Mouse (Mus musculus) heart, embryonic 11.5 days (tissue): ENCODE measurements around the gene Taok3. TPM values are rescaled to one million over a fixed set of nuclear protein-coding genes. Genes with fewer than 3 reads are reported as not detected.

Experiments
- ATAC-seq: fragments of 200-750 bp; cut with Nextera tagmentation; replicated peaks from 2 replicates; pipeline ENCODE4 v1.8.0; 2017; ENCODE audit warnings: moderate library complexity; ENCODE audit not compliant: insufficient number of reproducible peaks, low FRiP score, low TSS enrichment
- H3K27ac ChIP-seq: fragments of 300-500 bp; sonication (generic); 2 replicates; pipeline ENCODE4 v1.5.1; 2014; ENCODE audit warnings: mild to moderate bottlenecking, low read depth, low read length
- H3K27me3 ChIP-seq: fragments of 300-500 bp; sonication (generic); 2 replicates; pipeline ENCODE4 v1.6.1; 2014; ENCODE audit warnings: mild to moderate bottlenecking, low read length, mixed read lengths; ENCODE audit not compliant: control insufficient read depth, insufficient read depth
- H3K36me3 ChIP-seq: fragments of 300-500 bp; sonication (generic); 2 replicates; pipeline ENCODE4 v1.6.1; 2014; ENCODE audit warnings: mild to moderate bottlenecking, low read length, moderate library complexity, mixed read lengths; ENCODE audit not compliant: control insufficient read depth, insufficient read depth
- H3K4me1 ChIP-seq: fragments of 300-500 bp; sonication (generic); 2 replicates; pipeline ENCODE4 v1.6.1; 2014; ENCODE audit warnings: low read length; ENCODE audit not compliant: control insufficient read depth, insufficient read depth
- H3K4me2 ChIP-seq: fragments of 300-500 bp; sonication (generic); 2 replicates; pipeline ENCODE4 v1.6.1; 2014; ENCODE audit warnings: mild to moderate bottlenecking, moderate library complexity
- H3K4me3 ChIP-seq: fragments of 300-500 bp; sonication (generic); 2 replicates; pipeline ENCODE4 v1.5.1; 2014; ENCODE audit warnings: low read depth, low read length
- H3K9ac ChIP-seq: fragments of 300-500 bp; sonication (generic); 2 replicates; pipeline ENCODE4 v1.6.1; 2014; ENCODE audit warnings: mild to moderate bottlenecking, low read depth, low read length, moderate library complexity
- H3K9me3 ChIP-seq: fragments of 300-500 bp; sonication (generic); replicated peaks from 2 replicates; pipeline ENCODE4 v1.6.1; 2016; ENCODE audit warnings: low read length; ENCODE audit not compliant: control insufficient read depth
- WGBS: fragments of 180-500 bp; shearing (Covaris S2); extraction: QIAGEN DNeasy Blood & Tissue Kit; methylation state at CpG from one replicate; pipeline ENCODE4 v1.1.7; 2014; ENCODE audit not compliant: insufficient replicate concordance; 5-methylcytosine and 5-hydroxymethylcytosine counted together
- polyA plus RNA-seq: library from polyadenylated mRNA; unstranded; fragments of >200 nt; fragmentation: Nextera tagmentation; extraction: Ambion mirVana; gene quantifications from 2 replicates; pipeline ENCODE4 v1.2.1, GENCODE M21; 2014

The Taok3 gene
- polyA plus RNA-seq, 1 experiment from 2014 or later = 13.8 TPM

GRCm38 (mm10) chr5:117134066-117134888 lies 14.3 kb downstream of the Taok3 start:
- H3K4me3 ChIP-seq = 0 out of 2 replicates have a peak overlapping the region, but pooled peaks have one; percentile 13
- no peaks in the 10 kb centered on the region for H3K27me3 ChIP-seq
- ATAC-seq = no peak
- H3K9ac ChIP-seq = peak overlapping the region; percentile 13; the same call in 1 of the 2 replicates
- no peaks in the 10 kb centered on the region for H3K9me3 ChIP-seq
- peak overlapping the region; percentile 47 for H3K4me2 ChIP-seq
- H3K36me3 ChIP-seq = no peaks in the 10 kb centered on the region
- peak overlapping the region; percentile 67 for H3K27ac ChIP-seq
- WGBS = 35% methylated on average over 19 of the region's 19 CpGs
- peaks cover 44% of the 10 kb centered on the region for H3K4me1 ChIP-seq

GRCm38 (mm10) chr5:117134889-117135456 lies 15.0 kb downstream of the Taok3 start:
- no peaks in the 10 kb centered on the region for H3K27me3 ChIP-seq
- peak overlapping the region; percentile 56; the same call in 1 of the 2 replicates for H3K9ac ChIP-seq
- H3K4me1 ChIP-seq = peaks cover 47% of the 10 kb centered on the region
- WGBS = 54% methylated on average over 3 of the region's 3 CpGs
- no peak for ATAC-seq
- H3K9me3 ChIP-seq = no peaks in the 10 kb centered on the region
- peak overlapping the region; percentile 59 for H3K4me2 ChIP-seq
- H3K4me3 ChIP-seq = no peak overlapping the region
- H3K36me3 ChIP-seq = no peaks in the 10 kb centered on the region
- H3K27ac ChIP-seq = peak overlapping the region; percentile 67

- peak overlapping the region; percentile 56 for H3K9ac ChIP-seq
- 0 out of 2 replicates have a peak overlapping the region, but pooled peaks have one; percentile 8 for H3K4me3 ChIP-seq
- H3K4me1 ChIP-seq = peaks cover 47% of the 10 kb centered on the region
- H3K9me3 ChIP-seq = no peaks in the 10 kb centered on the region
- no peaks in the 10 kb centered on the region for H3K27me3 ChIP-seq
- WGBS = 2% methylated on average over 9 of the region's 9 CpGs
- 0 out of 2 replicates have a peak, but pooled peaks have one; percentile 22 for ATAC-seq
- H3K4me2 ChIP-seq = peak overlapping the region; percentile 59
- H3K27ac ChIP-seq = peak overlapping the region; percentile 67
- H3K36me3 ChIP-seq = no peaks in the 10 kb centered on the region
Measured at GRCm38 (mm10) chr5:117135869-117136268, 15.9 kb downstream of the Taok3 start.

- Histone ChIP-seq H3K27me3 (no peaks in the 10 kb centered on the region), H3K36me3 (no peaks in the 10 kb centered on the region), H3K9me3 (no peaks in the 10 kb centered on the region), H3K4me3 (no peak overlapping the region), H3K9ac (no peak overlapping the region), H3K4me2 (0 out of 2 replicates have a peak overlapping the region, but pooled peaks have one; percentile 1), H3K27ac (no peak overlapping the region), H3K4me1 (peaks cover 47% of the 10 kb centered on the region)
- no peak for ATAC-seq
- WGBS = 70% methylated on average over 5 of the region's 5 CpGs
Measured at GRCm38 (mm10) chr5:117136570-117136969, 16.6 kb downstream of the Taok3 start.

GRCm38 (mm10) chr5:117137011-117137410 lies 17.1 kb downstream of the Taok3 start:
- WGBS = 47% methylated on average over 10 of the region's 10 CpGs
- peak overlapping the region; percentile 1 for H3K4me2 ChIP-seq
- H3K4me3 ChIP-seq = no peak overlapping the region
- peaks cover 47% of the 10 kb centered on the region for H3K4me1 ChIP-seq
- no peaks in the 10 kb centered on the region for H3K9me3 ChIP-seq
- H3K36me3 ChIP-seq = no peaks in the 10 kb centered on the region
- 0 out of 2 replicates have a peak overlapping the region, but pooled peaks have one; percentile 3 for H3K9ac ChIP-seq
- no peaks in the 10 kb centered on the region for H3K27me3 ChIP-seq
- 0 out of 2 replicates have a peak overlapping the region, but pooled peaks have one; percentile 75 for H3K27ac ChIP-seq
- no peak for ATAC-seq

GRCm38 (mm10) chr5:117137594-117137993 lies 17.7 kb downstream of the Taok3 start:
- no peak overlapping the region for H3K9ac ChIP-seq
- H3K9me3 ChIP-seq = no peaks in the 10 kb centered on the region
- ATAC-seq = no peak
- H3K4me3 ChIP-seq = no peak overlapping the region
- peak overlapping the region; percentile 75; the same call in 1 of the 2 replicates for H3K27ac ChIP-seq
- WGBS = 54% methylated on average over 8 of the region's 8 CpGs
- H3K36me3 ChIP-seq = no peaks in the 10 kb centered on the region
- peaks cover 47% of the 10 kb centered on the region for H3K4me1 ChIP-seq
- H3K4me2 ChIP-seq = peak overlapping the region; percentile 1; the same call in 1 of the 2 replicates
- H3K27me3 ChIP-seq = no peaks in the 10 kb centered on the region

- Histone ChIP-seq H3K4me1 (peaks cover 47% of the 10 kb centered on the region), H3K9me3 (no peaks in the 10 kb centered on the region), H3K36me3 (no peaks in the 10 kb centered on the region), H3K27ac (peak overlapping the region; percentile 75), H3K4me2 (peak overlapping the region; percentile 14; the same call in 1 of the 2 replicates), H3K27me3 (no peaks in the 10 kb centered on the region), H3K4me3 (no peak overlapping the region), H3K9ac (no peak overlapping the region)
- ATAC-seq = peak; percentile 76
- 48% methylated on average over 11 of the region's 11 CpGs for WGBS
Measured at GRCm38 (mm10) chr5:117138295-117138988, 18.5 kb downstream of the Taok3 start.

GRCm38 (mm10) chr5:117139822-117140221 lies 19.9 kb downstream of the Taok3 start:
- Histone ChIP-seq H3K27ac (peak overlapping the region; percentile 75; the same call in 1 of the 2 replicates), H3K9ac (no peak overlapping the region), H3K27me3 (no peaks in the 10 kb centered on the region), H3K4me1 (peaks cover 35% of the 10 kb centered on the region), H3K9me3 (no peaks in the 10 kb centered on the region), H3K4me3 (no peak overlapping the region), H3K36me3 (no peaks in the 10 kb centered on the region), H3K4me2 (no peak overlapping the region)
- WGBS = 57% methylated on average over 8 of the region's 8 CpGs
- no peak for ATAC-seq
